Mouse (Mus musculus) midbrain, embryonic 15.5 days (tissue): ENCODE measurements around the gene Ptprg. TPM values are rescaled to one million over a fixed set of nuclear protein-coding genes. Genes with fewer than 3 reads are reported as not detected.

Experiments
- ATAC-seq: fragments of 200-750 bp; cut with Nextera tagmentation; replicated peaks from 2 replicates; pipeline ENCODE4 v1.8.0; 2017; ENCODE audit warnings: moderate TSS enrichment
- H3K27ac ChIP-seq: fragments of 300-500 bp; sonication (generic); 2 replicates; pipeline ENCODE4 v1.5.1; 2015; ENCODE audit warnings: mild to moderate bottlenecking, inconsistent platforms
- H3K27me3 ChIP-seq: fragments of 300-500 bp; sonication (generic); replicated peaks from 2 replicates; pipeline ENCODE4 v1.6.1; 2015; ENCODE audit warnings: inconsistent platforms
- H3K36me3 ChIP-seq: fragments of 300-500 bp; sonication (generic); replicated peaks from 2 replicates; pipeline ENCODE4 v1.6.1; 2015; ENCODE audit warnings: inconsistent platforms
- H3K4me1 ChIP-seq: fragments of 300-500 bp; sonication (generic); 2 replicates; pipeline ENCODE4 v1.6.1; 2015; ENCODE audit warnings: inconsistent platforms
- H3K4me2 ChIP-seq: fragments of 300-500 bp; sonication (generic); 2 replicates; pipeline ENCODE4 v1.6.1; 2015; ENCODE audit warnings: inconsistent platforms, mild to moderate bottlenecking, moderate library complexity
- H3K4me3 ChIP-seq: fragments of 300-500 bp; sonication (generic); 2 replicates; pipeline ENCODE4 v1.5.1; 2015; ENCODE audit warnings: mild to moderate bottlenecking, inconsistent platforms
- H3K9ac ChIP-seq: fragments of 300-500 bp; sonication (generic); 2 replicates; pipeline ENCODE4 v1.6.1; 2015; ENCODE audit warnings: mild to moderate bottlenecking, inconsistent platforms
- H3K9me3 ChIP-seq: fragments of 300-500 bp; sonication (generic); 2 replicates; pipeline ENCODE4 v1.6.1; 2016; ENCODE audit warnings: inconsistent platforms
- WGBS: fragments of 180-500 bp; shearing (Covaris S2); methylation state at CpG from one replicate; pipeline ENCODE4 v1.1.7; 2015; ENCODE audit warnings: mixed read lengths; 5-methylcytosine and 5-hydroxymethylcytosine counted together
- polyA plus RNA-seq: library from polyadenylated mRNA; unstranded; fragments of >200 nt; fragmentation: Nextera tagmentation; extraction: Ambion mirVana; gene quantifications from 2 replicates; pipeline ENCODE4 v1.2.1, GENCODE M21; 2015

Ptprg gene
- polyA plus RNA-seq, 1 experiment from 2014 or later, result 43.3 TPM

DNA sequence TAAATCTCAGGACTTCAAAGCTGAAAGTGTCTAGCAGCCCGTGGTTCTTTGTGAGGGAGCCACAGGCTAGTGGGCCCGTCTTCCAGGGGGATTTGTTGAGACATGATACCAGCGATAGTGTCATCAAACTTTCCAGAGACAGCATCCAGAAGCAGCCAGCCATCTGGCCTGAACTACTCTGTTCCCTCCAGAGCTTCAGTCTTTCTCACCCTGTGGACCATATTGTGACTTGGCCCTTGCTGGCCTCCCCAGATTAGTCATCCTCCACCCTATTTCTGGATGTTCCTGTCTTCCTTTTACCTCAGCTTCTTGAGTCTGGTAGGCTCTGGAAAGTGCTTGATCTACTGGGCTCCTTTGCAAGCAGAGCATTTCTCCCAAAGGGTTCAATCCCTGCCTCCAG is 333.1 kb downstream of the Ptprg start:
- H3K36me3 ChIP-seq, result no peaks in the 10 kb centered on the region
- no peaks in the 10 kb centered on the region for H3K9me3 ChIP-seq
- H3K9ac ChIP-seq, result no peak overlapping the region
- no peaks in the 10 kb centered on the region for H3K27me3 ChIP-seq
- no peak for ATAC-seq
- no peak overlapping the region for H3K4me2 ChIP-seq
- H3K27ac ChIP-seq, result no peak overlapping the region
- WGBS, result 84% methylated on average over 3 of the region's 3 CpGs
- 0 out of 2 replicates have a peak, but pooled peaks cover 11% of the 10 kb centered on the region for H3K4me1 ChIP-seq
- no peak overlapping the region for H3K4me3 ChIP-seq

DNA sequence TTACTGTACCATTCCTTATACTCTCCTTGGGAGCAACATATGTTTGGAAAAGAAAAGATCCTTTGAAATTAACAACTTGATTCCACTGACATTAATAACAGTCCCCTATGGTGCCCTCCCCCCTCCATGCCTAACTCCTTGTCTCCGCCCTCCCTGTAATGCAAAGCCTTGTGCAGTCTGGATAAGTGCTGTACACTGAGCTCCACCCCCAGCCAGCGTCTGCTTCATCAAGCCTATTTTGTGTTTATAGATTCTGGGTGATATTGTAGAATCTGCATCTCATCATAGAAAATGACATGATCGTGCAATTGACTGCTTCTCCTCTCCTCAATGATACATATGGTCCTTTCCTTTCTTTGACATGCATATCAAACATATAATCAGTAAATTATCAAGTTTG is 337.6 kb downstream of the Ptprg start:
- H3K27me3 ChIP-seq, result no peaks in the 10 kb centered on the region
- no peaks in the 10 kb centered on the region for H3K9me3 ChIP-seq
- WGBS, result 78% methylated on average over 3 of the region's 3 CpGs
- no peak overlapping the region for H3K9ac ChIP-seq
- no peak overlapping the region for H3K27ac ChIP-seq
- ATAC-seq, result no peak
- H3K36me3 ChIP-seq, result no peaks in the 10 kb centered on the region
- no peak overlapping the region for H3K4me2 ChIP-seq
- no peak overlapping the region for H3K4me3 ChIP-seq
- no peaks in the 10 kb centered on the region for H3K4me1 ChIP-seq

DNA sequence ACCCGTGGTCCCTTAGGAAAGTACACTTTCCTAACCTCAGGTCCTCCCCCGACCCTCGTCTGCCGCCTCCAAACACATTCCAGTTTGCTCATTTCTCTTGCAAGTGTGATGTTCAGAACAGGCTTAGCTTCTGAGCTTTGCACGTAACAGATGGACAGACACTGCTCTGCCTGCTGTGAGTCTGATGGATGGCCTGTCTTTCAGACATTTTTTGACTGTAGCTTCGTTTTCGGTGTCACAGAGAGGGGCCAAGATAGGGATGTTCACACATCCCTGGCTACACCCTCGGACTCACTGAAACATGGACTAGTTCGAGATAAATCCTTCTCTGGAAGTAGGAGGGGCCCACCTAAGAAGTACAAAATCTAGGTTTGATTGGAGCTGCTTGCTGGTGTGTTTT is 339.3 kb downstream of the Ptprg start:
- 62% methylated on average over 9 of the region's 9 CpGs for WGBS
- Histone ChIP-seq H3K27me3 (no peaks in the 10 kb centered on the region), H3K36me3 (no peaks in the 10 kb centered on the region), H3K4me1 (no peaks in the 10 kb centered on the region), H3K9me3 (no peaks in the 10 kb centered on the region), H3K27ac (no peak overlapping the region), H3K4me3 (no peak overlapping the region), H3K9ac (no peak overlapping the region), H3K4me2 (no peak overlapping the region)
- no peak for ATAC-seq

DNA sequence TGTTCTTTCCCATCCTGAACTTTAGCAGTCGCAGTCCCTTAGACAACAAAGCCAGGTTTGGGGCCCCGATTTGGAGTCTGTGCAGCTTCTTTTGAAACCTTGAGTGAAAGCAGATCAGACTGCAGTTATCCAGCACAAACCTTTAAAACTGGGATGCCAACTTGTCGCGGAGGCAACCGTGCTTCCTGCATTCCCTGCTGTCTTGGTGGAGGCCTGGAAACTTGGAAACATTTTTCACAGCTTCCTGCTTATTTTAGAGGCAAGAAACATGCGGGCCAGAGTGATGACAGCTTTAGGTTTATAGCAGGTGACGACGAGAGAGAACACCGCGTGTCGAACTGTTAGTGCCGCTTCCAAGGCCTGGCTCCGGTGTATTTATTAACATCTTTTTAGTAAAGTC is 342.2 kb downstream of the Ptprg start:
- Histone ChIP-seq H3K27ac (no peak overlapping the region), H3K4me2 (no peak overlapping the region), H3K9ac (no peak overlapping the region), H3K4me3 (no peak overlapping the region), H3K9me3 (no peaks in the 10 kb centered on the region), H3K27me3 (no peaks in the 10 kb centered on the region), H3K4me1 (no peaks in the 10 kb centered on the region), H3K36me3 (no peaks in the 10 kb centered on the region)
- no peak for ATAC-seq
- WGBS, result 81% methylated on average over 13 of the region's 13 CpGs

DNA sequence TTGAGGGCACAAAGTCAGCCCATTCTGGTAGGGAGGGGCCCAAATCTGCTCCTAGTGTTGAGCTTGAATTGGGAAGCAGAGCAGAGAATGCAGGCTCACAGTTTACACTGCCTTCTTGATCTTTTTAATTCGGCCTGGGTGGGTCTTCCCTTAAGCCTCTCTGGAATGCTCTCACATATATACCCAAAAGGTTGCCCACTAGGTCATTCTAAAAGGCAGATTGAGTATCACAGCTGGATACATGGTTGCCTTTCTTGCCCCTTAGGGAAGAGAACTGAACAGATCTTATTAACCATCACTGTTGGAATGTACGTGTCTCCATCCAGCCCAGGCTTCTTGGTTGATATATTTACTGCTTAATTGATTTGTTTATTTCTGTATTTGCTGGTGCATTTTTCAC is 349.5 kb downstream of the Ptprg start:
- peaks cover 11% of the 10 kb centered on the region for H3K4me1 ChIP-seq
- no peak for ATAC-seq
- H3K9me3 ChIP-seq, result no peaks in the 10 kb centered on the region
- no peaks in the 10 kb centered on the region for H3K36me3 ChIP-seq
- no peak overlapping the region for H3K4me2 ChIP-seq
- 27% methylated on average over 2 of the region's 2 CpGs for WGBS
- no peak overlapping the region for H3K9ac ChIP-seq
- no peaks in the 10 kb centered on the region for H3K27me3 ChIP-seq
- no peak overlapping the region for H3K4me3 ChIP-seq
- H3K27ac ChIP-seq, result no peak overlapping the region

DNA sequence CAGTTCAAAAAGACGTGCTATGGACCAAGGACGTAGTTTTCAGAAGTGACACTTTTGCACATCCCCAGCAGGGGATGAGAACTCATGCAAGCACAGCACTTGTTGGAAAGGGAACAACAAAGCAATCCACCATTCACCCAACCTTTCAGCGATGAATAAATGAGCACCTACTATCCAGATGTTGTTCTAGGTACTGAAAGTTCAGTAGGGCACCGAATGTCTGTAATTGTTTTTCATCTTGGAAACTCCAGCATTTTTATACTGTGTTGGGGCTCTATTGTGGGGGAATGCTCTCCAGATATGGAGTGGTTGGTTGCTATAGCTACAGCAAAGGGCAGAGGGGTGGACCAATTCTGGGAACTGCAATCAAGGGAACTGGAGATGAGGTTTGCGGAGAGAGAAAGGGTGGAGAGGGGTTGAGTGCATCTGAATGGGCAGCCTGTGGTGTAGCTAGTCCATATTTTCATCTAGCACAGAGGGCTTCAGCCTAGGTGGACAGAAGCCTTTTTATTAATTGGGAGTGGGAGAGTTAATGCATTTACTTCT is 352.9 kb downstream of the Ptprg start:
- Histone ChIP-seq H3K4me1 (peaks cover 14% of the 10 kb centered on the region), H3K4me2 (no peak overlapping the region), H3K9me3 (no peaks in the 10 kb centered on the region), H3K27me3 (no peaks in the 10 kb centered on the region), H3K27ac (no peak overlapping the region), H3K36me3 (no peaks in the 10 kb centered on the region), H3K4me3 (no peak overlapping the region), H3K9ac (no peak overlapping the region)
- 57% methylated on average over 5 of the region's 5 CpGs for WGBS
- ATAC-seq, result peak; percentile 48; the same call in 1 of the 2 replicates

DNA sequence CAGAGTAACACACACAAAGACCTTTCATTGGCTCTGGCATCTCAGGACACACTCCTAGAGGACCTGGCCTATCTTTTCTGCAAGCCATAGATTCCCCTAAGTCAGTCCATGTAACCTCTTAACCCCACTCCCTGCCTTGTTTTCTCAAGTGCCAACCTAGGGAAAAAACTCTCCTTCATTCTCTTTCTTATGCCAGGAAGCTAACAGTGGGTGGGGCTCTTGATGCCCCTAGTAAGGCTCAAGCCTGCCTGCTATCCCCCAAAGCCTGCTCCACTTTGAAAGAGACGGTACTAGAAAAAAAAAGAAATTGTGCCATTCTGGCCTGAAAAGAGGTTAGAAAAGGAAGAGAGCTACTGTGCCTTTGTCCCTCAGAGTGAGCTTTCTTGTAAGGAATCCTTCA is 358.9 kb downstream of the Ptprg start:
- Histone ChIP-seq H3K9ac (no peak overlapping the region), H3K4me1 (0 out of 2 replicates have a peak, but pooled peaks cover 3% of the 10 kb centered on the region), H3K9me3 (no peaks in the 10 kb centered on the region), H3K27ac (no peak overlapping the region), H3K4me2 (no peak overlapping the region), H3K27me3 (no peaks in the 10 kb centered on the region), H3K4me3 (no peak overlapping the region), H3K36me3 (no peaks in the 10 kb centered on the region)
- no peak for ATAC-seq
- 68% methylated on average over 1 of the region's 1 CpGs for WGBS

DNA sequence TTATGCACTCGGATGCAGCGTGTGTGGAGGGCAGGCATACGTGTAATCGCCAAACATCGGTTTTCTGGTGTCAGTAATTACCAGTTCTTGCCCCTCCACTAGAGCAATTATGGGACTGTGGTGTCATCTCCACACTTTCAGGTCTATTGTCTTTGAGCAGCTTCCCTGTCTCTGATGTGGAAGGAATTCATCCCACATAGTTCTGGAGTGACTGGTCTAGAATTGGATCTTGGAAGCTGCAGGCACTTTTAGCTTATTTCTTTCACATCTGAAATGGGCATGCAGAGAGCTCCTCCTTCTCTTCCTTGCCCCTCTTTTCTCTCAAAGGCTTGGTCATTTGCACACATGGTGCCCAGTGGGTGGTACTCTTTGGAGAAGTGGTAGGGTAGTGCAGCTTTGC is 363.9 kb downstream of the Ptprg start:
- Histone ChIP-seq H3K27ac (no peak overlapping the region), H3K27me3 (no peaks in the 10 kb centered on the region), H3K36me3 (no peaks in the 10 kb centered on the region), H3K9ac (no peak overlapping the region), H3K4me3 (no peak overlapping the region), H3K4me2 (no peak overlapping the region), H3K9me3 (no peaks in the 10 kb centered on the region), H3K4me1 (no peaks in the 10 kb centered on the region)
- WGBS, result 89% methylated on average over 5 of the region's 5 CpGs
- no peak for ATAC-seq

DNA sequence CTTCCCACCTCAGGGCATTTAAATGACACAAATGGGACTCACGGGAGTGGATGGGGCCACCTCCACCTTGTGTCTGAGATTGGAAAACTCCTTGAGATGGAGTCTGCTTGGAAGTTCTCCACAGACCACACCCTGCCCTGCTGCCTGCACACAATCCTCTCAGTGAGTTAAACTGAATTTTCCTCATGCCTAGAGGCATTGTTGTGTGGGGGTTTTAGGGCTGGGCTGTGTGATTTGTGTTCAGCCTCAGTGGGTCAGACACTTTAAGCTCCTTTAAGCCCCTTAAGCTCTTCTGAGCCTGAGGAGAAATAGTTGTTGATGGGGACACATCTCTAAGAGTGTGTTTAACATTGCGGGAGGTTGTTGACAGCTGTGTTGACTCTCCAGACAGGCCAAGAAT is 375.2 kb downstream of the Ptprg start:
- WGBS, result 32% methylated on average over 2 of the region's 2 CpGs
- no peaks in the 10 kb centered on the region for H3K36me3 ChIP-seq
- ATAC-seq, result no peak

DNA sequence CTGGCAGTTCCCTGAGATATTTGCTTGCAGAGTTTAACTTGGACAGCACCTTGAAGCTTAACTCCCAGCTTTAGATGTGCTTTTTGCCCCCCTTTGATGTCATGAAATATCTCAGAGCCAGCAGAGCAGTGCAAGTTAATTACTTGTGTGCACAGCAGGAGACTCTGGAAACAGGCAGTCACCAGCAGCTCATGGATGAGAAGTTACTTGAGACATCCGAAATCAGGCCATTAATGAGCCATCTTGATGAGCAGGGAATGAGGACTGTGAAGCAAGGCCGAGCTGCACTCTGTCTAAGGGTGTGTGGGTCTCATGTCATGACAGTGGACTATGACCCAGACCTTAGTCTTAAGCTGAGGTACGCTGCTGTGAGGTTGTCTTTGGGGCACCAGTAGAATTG is 379.2 kb downstream of the Ptprg start:
- Histone ChIP-seq H3K36me3 (no peaks in the 10 kb centered on the region), H3K9me3 (0 out of 2 replicates have a peak, but pooled peaks cover 3% of the 10 kb centered on the region), H3K4me2 (no peak overlapping the region), H3K27ac (no peak overlapping the region), H3K27me3 (no peaks in the 10 kb centered on the region), H3K4me3 (no peak overlapping the region), H3K4me1 (no peaks in the 10 kb centered on the region), H3K9ac (no peak overlapping the region)
- no peak for ATAC-seq
- 35% methylated on average over 3 of the region's 3 CpGs for WGBS

More for the DNA sequence above, 375.2 kb downstream of the Ptprg start:
- Histone ChIP-seq H3K9ac (no peak overlapping the region), H3K27me3 (no peaks in the 10 kb centered on the region), H3K4me1 (no peaks in the 10 kb centered on the region), H3K27ac (no peak overlapping the region), H3K4me2 (no peak overlapping the region), H3K9me3 (0 out of 2 replicates have a peak, but pooled peaks cover 2% of the 10 kb centered on the region), H3K4me3 (no peak overlapping the region)

DNA sequence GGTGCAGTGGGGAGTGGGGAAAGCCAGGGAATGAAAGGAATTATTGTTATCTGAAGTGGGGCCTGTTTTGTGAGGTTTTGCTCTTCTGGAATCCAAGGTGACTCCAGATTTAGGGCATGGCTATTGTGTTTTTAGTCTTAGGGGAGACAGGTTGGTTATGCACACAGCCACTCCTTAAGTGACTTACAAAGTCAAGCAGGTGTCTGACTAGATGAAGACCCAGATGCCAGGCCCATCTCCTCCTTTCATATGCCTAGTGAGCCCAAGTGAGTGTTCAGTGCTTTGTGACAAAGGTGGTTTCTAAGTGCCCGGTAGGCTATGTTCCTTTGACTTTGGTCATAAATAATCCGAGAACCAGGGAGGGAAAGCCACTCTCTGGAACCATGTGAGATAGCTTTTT is 381.2 kb downstream of the Ptprg start:
- Histone ChIP-seq H3K27ac (no peak overlapping the region), H3K36me3 (no peaks in the 10 kb centered on the region), H3K27me3 (no peaks in the 10 kb centered on the region), H3K9me3 (0 out of 2 replicates have a peak, but pooled peaks cover 3% of the 10 kb centered on the region), H3K9ac (no peak overlapping the region), H3K4me2 (no peak overlapping the region), H3K4me1 (no peaks in the 10 kb centered on the region), H3K4me3 (no peak overlapping the region)
- ATAC-seq, result no peak
- 79% methylated on average over 2 of the region's 2 CpGs for WGBS

DNA sequence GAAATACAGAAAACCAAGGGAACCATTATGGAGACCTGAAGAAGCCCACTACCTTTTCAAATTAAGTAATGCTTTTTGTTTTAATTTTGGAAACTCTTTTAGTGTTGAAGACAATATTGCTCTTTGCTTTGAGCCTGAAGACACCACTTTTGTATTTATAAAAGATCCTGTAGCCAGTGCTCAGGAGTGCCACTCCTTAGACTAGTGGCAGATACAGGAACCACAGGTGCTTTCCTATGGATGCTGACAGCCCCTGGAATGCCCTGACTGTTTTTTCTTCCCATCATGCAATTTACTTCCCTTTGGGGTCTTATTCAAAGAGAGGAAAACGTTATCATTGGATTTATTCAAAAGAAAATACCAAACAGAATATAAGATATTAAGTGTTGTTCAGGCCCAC is 381.9 kb downstream of the Ptprg start:
- Histone ChIP-seq H3K27me3 (no peaks in the 10 kb centered on the region), H3K9ac (no peak overlapping the region), H3K9me3 (0 out of 2 replicates have a peak, but pooled peaks cover 3% of the 10 kb centered on the region), H3K4me1 (no peaks in the 10 kb centered on the region), H3K4me2 (no peak overlapping the region), H3K36me3 (no peaks in the 10 kb centered on the region), H3K27ac (no peak overlapping the region), H3K4me3 (no peak overlapping the region)
- WGBS, result 34% methylated on average over 1 of the region's 1 CpGs
- no peak for ATAC-seq

DNA sequence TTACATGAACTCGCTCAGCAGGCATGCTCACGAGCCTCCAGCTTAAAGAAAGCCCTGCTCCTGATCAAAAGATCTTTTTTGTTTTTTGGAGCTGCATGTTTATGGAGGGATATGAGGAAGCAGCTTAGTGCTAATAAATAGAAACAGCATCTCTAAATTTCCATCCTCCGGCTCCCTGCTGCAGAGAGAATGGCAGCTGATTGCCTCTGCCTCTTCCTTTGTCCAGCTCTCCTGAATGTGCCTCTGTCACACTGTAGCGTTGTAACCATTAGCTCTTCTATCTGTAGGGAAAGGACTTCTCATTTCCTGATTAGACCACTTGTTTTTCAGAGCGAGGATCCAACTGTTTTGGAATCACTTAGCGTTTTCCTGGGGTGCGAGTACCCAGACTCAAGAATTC is 382.4 kb downstream of the Ptprg start:
- H3K27me3 ChIP-seq, result no peaks in the 10 kb centered on the region
- H3K27ac ChIP-seq, result no peak overlapping the region
- 0 out of 2 replicates have a peak, but pooled peaks cover 3% of the 10 kb centered on the region for H3K9me3 ChIP-seq
- no peak overlapping the region for H3K4me3 ChIP-seq
- no peak overlapping the region for H3K4me2 ChIP-seq
- H3K4me1 ChIP-seq, result no peaks in the 10 kb centered on the region
- ATAC-seq, result no peak
- 72% methylated on average over 7 of the region's 7 CpGs for whole genome bisulfite sequencing
- H3K9ac ChIP-seq, result no peak overlapping the region
- H3K36me3 ChIP-seq, result no peaks in the 10 kb centered on the region
